Mouse (Mus musculus): ENCODE data around the gene Igbp1b.

DNA sequence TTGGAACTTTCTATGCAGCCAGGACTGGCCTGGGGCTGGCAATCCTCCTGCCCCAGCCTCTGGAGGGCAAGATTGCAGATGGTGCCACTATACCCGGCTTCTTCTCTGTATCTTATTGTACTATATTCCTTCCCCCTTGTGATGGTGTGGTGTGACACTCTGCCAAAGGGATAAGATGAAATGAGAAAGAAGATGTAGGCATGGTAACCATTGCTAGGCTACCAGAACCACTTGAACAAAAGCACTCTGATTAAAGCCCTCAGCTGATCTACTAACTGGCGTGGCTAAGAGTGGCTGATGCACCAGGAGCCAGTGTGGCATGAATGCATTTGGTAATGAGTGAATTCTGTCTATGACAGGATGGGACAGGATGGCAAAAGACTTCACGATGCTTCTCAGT, at the start of gene Igbp1b:
- TF ChIP-seq POLR2A (IDR thresholded peaks at IDR 0.05; ENCODE audit: low read depth, low read length) (no peak), CTCF (IDR thresholded peaks at IDR 0.05; ENCODE audit: borderline replicate concordance, insufficient read depth, low read length) (no peak)
